Mouse (Mus musculus) adrenal gland, postnatal 4 days (tissue): ENCODE results near the gene Myh15. TPM values are rescaled to one million over a fixed set of nuclear protein-coding genes. Genes with fewer than 3 reads are reported as not detected.
"Not testable (repeated sequence)": the region's sequence is repeated elsewhere in the genome, so short reads cannot be mapped to it uniquely, and the experiment has no call there.

Experiments used
- DNase-seq, 2 experiments: peaks; one replicate each; pipeline ENCODE4 v3.0.0; 2021 to 2022; ENCODE audit warnings: low spot score in 2 of 2, mixed read lengths in 2 of 2
- long read RNA-seq, 2 experiments: library from polyadenylated mRNA; stranded (forward); transcript quantifications; one replicate each; pipeline ENCODE4 v2.0.0; 2021
- total RNA-seq, 2 experiments: library from RNA; stranded (reverse); gene quantifications; 2 replicates each; pipeline ENCODE4 v1.2.3; 2021

Myh15 gene
- not detected for total RNA-seq
- long read RNA-seq, experiment 1 = 0 reads
- long read RNA-seq, experiment 2 = 0 reads

DNA sequence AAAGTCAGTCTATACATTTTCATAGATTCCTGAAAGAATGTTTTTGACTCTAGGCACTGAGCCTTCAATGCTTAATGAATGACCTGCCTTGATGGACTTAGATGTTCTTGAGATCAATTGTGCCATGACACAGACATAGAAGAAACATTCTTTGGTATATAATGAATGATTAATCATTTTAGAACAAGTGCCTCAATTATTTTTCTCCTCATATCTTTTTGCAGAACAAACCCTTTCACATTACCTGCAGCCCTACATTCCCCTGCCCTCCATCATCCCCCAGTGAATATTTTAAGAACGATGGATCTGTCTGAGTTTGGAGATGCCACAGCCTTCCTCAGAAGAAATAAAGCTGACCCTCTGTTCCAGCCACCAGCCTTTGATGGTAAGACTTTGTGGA lies at the start of gene Myh15:
Gene Myh15 (plus strand): TSS at position 301 of the 400 bp plus-strand sequence.
- no peak for DNase-seq

DNA sequence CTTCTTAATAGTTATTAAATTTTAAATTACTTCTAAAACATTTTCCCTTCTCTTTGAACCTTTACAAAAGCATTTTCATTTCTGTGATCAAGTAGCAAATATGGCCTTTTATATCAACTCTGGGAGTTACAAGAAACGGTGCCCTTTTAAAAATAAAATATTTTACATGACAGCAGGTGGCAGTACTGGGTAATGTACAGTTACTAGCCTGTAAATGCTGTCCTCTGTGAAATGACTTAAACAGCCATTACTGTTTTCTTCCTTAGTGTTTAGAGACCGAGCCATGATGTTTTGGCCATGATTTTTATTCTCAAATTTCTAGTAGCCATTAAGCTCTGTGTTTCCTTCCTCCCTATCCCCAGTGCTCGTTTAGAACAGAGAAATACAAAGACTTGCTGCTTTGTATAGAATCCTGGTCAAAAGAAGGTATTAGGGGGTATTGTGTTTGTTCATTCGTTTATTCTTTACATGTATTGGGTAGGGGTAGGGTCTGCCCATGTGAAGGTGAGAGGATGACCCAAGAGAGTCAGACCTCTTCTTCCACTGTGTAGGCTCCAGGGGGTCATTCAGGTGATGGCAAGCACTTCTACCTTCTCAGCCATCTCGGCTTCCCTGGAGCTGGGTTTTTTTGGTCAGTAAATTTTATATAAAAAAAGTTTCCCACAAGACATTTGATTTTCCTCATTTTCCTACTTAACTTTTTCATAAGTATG lies 40.5 kb upstream of the Myh15 start:
- no peak for DNase-seq

DNA sequence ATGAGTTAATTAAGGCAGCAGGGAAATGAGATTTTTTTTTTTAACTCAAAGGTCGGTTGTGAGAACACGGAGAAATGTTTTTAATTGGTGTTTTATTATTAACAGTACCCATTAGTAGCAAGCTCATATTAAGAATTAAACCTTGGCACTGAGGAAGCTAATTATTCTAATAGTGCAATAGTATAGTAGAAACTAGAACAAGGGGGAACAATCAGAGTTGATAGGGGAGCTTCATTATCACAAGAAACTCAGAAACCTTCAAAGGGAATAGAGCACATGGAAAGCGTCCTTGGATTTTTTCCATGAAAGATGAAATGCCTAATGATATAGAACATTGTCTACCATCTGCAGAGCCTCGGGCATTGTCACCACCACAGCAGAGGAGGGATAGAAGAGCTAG lies 21.4 kb upstream of the Myh15 start:
- DNase-seq = no peak

DNA sequence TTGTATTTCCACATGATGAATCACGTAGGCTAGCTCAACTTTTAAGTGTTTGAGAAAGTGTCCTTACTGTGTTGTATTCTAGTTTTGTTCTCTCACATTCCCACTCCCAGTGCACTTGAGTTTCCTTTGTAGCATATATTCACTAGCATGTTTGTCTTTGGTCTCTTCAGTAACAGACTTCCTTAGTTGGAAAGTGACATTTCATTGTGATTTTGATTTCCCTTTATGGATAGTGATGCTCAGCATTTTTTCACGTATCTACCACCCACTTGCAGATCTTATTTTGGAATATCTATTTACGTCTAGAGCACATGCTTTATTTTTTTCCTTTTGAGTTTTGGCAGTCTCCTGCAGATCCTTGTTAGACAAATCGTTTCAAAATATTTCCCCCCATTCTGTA lies 19.5 kb upstream of the Myh15 start:
- no peak for DNase-seq

DNA sequence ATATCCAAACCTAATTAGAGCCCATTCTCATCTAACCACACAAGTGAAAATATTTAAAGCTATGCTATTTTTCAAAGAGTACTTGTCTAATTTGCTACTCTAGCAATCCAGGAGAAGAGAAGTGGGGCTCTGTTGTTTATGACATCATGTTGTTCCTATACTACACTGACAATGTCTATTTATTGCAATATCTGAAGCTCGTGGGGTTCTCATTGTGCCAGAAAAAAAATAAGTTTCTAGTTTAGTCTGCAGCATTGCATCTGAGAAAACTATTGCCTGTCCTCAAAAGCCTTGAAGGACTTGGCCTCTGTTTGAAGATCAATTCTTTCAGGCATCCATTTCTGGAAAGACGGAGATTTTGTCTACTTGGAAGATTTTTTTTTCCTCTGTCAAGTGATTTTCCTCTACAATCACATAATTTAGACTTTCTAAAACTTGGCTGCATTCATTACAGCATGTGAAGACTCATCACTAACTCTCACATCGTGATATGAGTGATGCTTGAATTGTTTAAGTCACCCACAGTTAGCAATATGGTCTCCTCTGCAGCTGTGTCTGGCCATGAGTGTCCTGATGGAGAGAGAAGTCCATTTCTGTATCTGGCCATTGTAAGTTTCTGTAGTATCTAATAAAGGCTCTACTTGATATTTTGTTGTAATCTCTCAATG lies 16.6 kb upstream of the Myh15 start:
- DNase-seq = no peak

DNA sequence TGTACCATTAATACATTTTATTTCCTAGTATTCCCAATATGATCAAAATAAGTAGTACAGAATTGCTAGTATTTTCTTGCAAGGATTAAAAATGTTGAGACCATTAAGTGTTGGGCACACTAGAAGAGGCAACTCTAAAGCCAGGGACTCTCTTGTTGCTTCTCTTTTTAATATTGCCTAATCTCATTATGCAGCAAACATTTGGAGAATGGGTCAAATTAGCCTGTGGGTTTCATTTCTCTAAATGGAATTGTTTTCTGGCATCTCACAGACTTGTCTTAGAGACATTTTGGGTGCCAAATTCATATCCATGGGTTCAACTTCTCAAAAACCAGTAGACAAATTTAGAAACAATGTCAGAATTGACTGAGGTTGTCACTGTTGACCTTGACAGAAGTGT lies 8.1 kb upstream of the Myh15 start:
- DNase-seq = no peak

DNA sequence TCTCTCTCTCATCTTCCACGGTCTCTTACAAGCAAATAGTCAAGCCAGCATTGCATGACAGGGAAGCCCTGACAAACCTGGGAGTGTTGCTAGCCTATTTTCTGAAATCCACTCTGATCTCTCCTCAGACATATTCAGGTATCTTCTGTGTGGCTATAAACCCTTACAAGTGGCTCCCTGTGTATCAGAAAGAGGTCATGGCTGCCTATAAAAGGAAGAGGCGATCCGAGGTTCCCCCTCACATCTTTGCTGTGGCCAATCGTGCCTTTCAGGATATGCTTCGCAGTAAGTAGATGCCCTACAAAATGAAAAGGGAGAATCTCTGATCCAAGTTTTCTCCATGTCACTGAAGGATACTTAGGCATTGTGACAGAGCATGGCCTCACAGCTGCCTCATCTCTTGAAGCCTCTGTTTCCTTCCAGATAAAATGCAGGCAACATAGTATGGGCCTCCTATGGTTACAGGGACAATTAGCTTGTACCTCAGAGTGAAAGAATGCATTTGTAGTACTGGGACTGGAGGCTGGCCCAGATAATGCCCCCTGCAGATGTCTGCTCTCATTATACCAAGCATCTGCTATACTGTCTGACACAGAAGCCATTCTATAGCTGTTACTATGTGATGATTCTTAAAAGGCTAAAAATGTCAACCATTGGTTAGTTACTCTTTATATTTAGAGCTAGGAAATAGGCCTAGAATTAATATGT lies 12.1 kb downstream of the Myh15 start:
- no peak for DNase-seq

DNA sequence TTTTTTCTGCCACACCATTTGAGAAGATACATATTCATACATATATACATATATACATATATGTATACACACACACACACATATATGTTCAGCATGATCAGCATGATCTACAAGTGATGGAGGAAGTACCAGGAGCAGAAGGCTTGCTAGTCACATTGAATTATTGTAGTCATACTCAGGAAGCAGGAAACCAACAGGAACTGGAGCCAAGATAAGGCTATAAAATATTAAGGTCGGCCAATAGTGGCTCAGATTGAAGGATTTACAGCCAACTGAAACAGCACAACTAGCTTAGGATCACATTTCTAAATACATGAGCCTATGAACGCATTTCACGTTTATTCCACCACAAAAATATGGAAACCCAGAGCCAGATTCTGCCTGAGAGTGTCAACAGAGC lies 14.0 kb downstream of the Myh15 start:
- no peak for DNase-seq

DNA sequence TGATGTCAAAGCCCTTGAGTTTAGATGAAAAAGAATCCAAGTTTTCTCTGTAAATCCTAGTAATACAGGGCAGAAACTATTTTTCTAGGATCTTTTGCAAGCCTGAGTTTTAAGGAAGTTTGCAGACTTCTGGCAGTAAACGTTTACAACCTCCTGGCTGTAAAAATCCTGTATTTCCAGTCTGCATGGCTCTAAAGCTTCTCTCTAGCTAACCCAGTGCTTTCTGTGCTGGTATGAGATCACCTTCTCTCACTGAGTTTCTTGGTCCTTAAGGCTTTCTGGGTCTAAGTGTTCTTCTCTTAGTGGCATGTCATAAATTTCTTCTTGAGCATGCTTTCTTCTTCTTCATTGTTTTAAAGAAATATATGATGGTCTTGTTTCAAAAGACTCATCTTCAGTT lies 70.7 kb downstream of the Myh15 start:
- no peak for DNase-seq

DNA sequence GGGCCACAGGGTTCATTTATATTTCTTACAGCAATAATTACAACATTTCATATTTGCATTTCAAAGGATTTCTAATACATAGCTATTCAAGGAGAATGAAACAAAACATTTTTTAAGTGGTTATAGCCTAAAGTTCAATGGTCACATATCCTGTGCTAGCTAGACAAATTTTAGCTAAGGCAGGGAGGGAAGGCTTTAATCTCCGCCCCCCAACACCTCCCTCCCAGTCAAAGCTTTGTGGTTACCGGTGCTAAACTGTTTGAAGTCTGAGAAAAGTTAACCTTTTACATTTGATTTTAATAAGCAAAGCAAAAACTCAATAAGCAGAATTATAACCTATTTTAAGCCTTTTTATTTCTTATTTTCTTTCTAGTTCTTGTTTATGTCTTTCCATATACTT lies 98.9 kb downstream of the Myh15 start:
- no peak for DNase-seq

DNA sequence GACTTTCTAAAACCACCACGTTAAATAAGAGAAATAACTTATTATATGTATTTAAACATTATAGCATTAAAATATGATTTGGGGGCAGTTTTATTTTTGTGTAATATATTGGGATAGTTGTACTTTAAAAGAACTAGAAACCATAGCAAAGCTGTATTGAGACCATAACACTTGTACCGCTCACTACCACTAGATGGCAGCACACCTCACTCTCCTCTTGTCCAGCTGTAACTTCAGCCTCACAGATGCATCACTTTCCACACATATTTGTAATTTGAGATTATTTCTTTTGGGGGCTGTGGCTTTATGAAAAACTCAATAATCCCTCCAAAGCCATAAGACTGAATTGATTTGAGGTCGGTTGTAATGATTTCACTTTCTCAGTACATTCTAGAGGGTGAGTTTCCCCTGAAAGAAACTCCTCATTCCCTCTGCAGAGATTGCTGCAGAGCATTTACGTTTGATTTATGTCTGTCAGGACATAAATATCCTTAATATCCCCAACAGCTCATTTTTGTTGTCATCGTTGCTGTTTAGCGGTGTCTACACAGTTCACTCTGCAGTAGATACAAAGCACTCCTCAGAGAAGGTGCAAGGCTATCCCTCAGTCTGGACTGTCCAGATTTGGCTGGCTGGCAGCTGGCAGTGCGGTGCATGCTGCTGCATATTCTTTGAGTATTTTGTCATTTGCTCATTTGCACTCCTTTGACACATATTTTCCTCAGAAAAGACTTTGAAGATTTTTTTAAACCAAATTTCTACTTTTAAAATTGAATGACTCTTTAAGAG lies 107.3 kb downstream of the Myh15 start:
- DNase-seq = peak in 1 of 2 experiments; percentile 8

DNA sequence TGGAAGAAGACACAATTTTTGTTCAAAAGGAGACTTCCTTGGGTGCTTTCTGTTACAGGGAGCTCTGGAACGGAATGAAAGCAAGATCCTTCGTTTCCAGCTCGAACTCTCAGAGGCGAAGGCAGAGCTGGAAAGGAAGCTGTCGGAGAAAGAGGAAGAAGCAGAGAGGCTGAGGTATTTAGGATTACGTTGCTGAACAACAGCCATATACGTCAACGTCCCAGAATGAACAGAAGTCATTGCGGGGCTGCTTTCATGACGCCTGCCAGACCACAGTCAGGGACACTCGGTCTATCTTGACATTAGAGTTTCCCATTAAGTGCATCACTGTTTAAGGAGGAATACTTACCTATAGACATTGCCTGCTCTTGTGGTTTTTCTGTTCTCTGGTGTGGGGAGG lies 108.4 kb downstream of the Myh15 start:
- DNase-seq = no peak

DNA sequence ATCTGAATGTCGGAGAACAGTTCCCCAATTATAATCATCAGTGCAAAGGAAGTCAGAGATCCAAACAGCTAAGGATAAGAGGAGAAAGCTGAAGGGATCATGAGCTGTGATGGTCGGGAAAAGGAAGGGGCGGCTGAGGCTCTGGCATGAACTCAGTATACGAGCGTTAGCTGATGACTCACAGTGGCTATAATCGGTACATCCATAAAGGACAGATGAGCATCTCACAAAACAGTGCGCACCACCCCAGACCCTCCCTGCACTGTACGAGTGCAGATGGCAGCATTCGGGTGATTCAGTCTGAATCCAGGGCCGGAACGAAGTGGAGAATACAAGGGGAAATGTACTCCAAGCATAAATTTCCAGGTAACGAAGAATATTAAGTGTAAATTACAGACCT lies 110.0 kb downstream of the Myh15 start:
- DNase-seq = no peak

DNA sequence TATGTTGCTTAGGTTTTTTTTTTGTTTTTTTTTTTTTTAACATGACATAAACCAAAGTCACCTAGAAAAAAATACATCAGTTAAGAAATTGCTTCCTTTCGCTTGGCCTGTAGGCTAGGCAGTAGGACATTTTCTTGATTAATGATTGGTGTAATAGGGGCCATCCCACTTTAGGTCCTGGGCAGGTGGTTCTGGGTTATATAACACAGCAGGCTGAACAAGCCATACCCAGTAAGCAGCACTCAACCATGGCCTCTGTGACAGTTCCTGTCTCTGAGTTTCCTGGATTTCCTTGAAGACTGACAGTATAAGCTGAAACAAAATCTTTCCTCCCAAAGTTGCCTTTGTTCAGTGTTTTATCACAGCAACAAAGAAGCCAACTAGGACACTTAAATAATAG lies 117.8 kb downstream of the Myh15 start:
- DNase-seq = no peak

DNA sequence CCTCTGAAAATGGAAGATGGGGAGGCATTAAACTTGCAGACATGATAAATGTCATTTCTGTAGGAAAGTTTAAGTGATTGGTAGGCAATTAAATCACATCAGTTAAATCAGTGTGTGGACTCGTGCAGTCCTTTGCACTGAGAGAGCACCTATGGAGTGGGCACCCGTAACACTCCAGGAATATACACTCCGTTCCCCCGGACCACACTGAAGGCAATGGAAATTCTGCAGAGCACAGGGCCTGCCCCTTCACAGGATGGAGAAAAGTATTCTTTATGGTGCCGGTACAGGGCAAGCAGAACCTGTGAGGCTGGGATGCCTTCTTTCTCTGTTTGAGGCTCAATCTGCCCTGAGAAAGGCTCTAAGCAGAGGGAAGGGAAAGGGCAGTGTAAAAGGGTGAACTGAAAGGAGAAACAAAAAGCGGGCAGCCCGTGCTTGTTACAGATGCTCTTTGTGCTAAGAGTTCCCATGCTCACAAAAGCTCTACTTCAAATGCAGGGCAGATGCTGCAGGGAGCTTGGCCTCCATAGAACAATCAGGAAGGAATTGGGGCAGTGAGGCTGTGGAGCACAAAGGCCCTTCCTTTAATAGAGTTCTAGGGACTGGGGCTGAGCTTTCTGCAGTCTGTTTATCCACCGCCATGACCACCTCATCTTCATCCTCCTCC lies 118.6 kb downstream of the Myh15 start:
- no peak for DNase-seq

DNA sequence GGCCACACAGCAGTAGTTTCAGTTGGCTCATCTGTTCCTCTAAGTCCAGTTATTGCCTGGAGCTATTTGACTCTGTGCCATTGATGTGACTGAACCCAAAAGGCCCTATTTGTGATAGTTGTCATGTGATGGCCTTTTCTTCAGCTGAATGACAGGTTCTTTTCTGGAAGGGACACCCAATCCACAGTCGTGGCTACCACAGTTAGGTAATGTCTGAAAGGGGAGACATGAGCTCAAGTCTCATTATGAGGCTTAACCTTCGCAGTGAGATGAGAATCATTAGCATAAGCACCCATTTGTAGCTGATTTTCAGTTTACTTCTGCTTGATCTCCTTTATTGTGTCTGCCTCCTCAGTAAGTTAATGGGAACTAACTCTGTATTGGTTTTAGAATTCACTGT lies 136.2 kb downstream of the Myh15 start:
- no peak for DNase-seq

DNA sequence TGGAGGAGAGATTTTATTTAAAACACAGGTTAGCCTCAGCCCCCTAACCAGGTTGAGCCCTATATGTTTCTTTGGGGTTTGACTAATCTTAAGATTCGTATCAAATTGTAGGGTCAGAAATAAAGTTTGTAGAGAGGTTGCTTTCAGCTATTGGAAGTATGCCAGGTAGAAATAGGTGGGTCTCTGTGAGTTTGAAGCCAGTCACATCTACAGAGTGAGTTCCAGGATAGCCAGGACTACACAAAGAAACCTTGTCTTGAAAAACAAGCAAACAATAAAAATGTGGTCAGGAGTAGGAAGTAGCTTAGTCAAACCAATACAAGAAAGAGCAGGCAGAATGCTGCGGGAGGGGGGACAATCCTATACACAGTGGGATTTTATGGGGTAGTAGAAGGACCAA lies 136.7 kb downstream of the Myh15 start:
- no peak for DNase-seq

DNA sequence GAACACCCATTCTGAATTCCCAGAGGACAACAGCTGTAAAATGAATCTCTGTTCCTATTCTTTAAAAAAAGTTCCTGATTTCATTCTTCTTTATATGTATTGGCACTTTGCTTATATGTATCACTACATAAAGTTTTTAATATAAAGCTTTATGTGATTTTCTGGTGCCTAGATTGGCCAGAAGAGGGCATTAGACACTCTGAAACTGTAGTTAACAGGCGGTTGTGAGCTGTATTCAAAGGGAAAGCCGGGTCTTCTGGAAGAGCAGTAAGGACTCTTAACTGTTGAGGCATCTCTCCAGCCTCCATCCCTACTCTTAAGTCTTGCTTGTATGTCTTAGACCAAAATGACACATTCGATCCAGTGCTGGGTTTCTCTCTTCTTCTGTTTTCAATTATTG lies 139.0 kb downstream of the Myh15 start:
- no peak for DNase-seq

DNA sequence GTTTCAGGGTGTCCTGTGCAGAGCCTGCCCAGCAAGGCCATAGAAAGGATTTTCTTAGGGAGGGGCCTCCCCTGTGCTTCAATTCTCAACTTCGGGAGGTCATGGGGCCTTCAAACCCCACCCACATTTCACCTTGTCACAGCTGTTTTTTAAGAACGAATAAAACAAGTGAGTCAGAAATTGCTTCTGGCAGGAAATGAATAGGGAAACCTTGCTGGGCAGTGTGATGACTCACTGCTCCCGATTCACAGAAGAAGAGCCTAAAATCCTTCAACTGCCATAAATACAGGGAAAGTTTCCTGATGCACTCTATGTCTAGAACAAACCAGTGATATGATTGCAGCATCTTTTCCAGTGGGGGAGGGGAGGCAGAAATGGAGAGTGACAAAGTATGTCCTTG lies 140.7 kb downstream of the Myh15 start:
- peak in 1 of 2 experiments; percentile 3 for DNase-seq

DNA sequence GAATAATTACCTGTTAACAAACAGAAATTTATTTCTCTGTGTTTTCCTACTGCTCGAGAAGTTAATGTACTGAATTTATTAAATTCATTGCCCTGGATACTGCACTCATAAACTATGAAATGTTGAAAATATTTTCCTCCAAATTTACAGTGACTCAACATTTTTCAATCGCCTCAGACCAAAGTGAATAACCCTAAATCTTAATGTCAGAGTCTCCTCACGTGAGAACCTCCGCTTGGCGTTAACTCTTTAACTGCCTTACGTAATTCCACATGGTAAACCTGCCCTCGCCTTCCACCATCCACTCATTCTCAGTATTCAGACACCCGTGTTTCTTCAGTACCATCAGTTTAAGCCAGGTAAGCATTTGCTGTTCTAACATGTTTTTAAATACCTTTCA lies 166.4 kb downstream of the Myh15 start:
- DNase-seq = no peak

DNA sequence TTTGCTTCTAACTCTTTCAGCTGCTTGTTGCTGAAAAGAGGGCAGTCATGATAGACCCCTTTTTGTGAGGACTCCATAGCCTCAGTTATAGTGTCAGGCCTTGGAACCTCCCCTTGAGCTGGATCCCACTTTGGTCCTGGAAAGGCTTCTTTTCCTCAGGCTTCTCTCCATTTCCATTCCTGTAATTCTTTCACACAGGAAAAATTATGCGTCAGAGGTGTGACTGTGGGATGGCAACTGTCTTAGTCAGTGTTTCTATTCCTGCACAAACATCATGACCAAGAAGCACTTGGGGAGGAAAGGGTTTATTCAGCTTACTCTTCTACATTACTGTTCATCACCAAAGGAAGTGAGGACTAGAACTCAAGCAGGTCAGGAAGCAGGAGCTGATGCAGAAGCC lies 186.2 kb downstream of the Myh15 start:
- DNase-seq = not testable (repeated sequence)
